Mouse (Mus musculus): ENCODE measurements around the gene Ushbp1.
A peak's percentile ranks its signal among the peaks of the same experiment; 100 is the strongest.
"Not testable (repeated sequence)": the region's sequence is repeated elsewhere in the genome, so short reads cannot be mapped to it uniquely, and the experiment has no call there.

The Ushbp1 gene

DNA sequence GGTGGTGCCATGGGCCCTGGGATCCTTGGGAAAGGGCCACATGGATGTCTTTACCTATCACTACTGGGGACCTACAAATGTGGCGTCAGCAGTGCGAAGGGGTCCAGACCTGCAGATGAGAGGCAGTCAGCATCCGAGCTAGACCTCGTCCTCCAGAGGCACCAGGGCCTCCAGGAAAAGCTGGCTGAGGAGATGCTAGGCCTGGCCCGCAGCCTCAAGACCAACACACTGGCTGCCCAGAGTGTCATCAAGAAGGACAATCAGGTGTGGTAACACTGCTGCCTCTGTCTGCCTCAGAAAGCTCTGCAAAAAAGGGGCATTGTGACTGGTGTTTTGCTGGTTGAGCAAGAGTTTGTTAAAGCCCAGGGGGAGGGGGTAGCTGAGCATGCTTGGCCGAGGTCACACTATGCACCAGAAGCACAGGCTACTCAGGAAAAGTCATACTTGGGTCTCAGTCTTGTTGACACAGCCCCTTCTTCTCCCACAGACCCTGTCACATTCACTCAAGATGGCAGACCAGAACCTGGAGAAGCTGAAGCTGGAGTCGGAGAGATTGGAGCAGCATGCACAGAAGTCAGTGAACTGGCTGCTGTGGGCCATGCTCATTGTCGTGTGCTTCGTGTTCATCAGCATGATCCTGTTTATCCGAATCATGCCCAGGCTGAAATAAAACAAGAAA is 26.4 kb downstream of the Ushbp1 start:
- no peak for DNase-seq (ENCODE audit: low spot score)

DNA sequence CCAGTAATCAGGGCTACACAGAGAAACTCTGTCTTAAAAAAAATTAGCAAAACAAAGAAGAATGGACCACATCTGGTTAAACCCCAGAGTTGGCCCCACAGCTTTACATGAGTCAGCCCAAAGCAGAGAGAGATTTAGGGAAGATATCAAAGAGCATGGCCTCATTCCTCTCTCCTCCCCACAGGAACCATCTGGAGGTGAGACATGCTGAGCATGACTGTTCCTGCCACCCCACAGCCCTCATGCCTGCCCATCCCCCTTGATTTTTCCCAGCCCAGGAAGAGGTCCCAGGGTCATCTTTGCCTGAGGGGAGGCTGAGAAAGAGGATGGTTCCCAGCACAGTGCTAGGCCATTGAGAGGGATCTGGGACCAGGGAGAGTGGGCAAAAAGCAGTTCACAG is 27.2 kb downstream of the Ushbp1 start:
- peak; percentile 72 for DNase-seq (ENCODE audit: low spot score)

DNA sequence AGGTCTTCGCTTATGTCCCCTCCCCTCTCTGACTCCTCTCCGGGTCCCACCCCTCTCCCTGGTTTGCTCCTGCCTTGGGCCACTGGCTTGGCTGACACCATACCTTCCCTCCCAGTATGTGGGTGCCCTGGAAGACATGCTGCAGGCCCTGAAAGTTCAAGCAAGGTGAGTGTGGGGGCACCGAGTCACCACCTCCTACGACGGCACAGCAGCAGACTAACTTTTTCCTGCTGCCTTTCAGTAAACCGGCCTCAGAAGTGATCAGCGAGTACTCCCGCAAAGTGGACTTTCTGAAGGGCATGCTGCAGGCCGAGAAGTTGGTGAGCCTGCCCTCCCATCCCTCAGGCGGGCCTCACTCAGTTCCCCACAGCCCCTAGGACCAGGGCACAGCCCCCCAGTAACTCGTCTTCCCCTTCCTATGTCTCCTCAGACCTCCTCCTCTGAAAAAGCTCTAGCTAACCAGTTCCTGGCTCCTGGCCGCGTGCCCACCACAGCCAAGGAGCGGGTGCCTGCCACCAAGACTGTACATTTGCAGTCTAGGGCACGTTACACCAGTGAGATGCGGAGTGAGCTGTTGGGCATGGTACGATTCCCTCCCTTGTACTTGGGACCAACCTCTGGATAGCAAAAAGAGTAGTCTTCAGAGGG is 27.9 kb downstream of the Ushbp1 start:
- DNase-seq (ENCODE audit: low spot score), result peak; percentile 57

DNA sequence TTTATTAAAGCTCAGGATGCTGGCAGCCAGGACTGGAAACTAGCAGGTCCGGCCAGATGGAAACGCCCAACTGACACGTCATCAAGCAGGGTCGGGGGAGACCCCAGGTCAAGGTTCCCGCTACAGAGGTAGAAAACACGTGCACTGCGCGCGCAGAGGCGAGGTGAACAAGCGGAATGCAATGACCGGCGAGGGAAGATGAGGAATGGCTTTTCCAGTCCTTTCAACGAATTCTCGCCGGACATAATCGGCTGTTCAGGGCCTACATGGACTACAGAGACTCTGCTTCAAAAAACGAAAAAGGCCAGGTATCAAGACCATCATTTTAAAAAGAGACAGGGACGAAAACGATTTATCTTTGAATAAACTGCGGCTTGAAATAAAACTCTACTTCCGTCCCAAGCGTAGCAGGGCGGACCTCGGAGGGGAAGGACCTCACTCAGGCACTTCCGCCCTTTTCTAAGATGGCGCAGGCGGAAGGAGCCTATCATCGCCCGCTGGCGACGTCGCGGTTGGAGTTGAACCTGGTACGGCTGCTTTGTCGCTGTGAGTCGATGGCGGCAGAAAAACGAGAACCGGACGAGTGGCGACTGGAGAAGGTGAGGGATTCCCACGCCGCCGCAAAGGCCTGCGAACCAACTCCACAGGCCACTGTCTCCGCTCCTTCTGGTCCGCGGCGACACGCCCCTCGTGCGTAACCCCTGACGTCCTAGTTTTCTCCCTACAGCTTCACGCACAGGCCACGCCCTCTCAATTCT is 28.7 kb downstream of the Ushbp1 start, which contains the start of gene Use1:
Use1 (plus strand) TSS at position 78 of the 758 bp plus-strand sequence.
- DNase-seq (ENCODE audit: low spot score), result peak; percentile 95

DNA sequence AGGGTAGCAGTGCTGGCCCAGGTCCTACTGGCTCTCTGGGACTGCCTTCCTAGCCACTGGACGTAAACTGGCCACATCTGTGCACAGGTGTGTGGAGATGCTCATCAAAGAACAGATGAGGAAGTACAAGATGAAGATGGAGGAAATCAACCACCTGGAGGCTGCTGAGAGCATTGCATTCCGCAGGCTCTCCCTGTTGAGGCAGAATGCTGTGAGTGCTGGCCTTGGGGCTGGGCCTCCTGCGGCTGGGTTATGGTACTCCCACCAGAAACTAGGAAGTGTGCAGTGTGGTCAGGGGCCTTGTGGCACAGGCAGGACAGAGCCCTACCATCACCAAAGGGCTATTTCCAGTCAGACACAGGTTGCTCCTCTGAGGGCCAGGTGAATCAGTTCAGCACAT is 37.6 kb downstream of the Ushbp1 start:
- DNase-seq (ENCODE audit: low spot score), result no peak

DNA sequence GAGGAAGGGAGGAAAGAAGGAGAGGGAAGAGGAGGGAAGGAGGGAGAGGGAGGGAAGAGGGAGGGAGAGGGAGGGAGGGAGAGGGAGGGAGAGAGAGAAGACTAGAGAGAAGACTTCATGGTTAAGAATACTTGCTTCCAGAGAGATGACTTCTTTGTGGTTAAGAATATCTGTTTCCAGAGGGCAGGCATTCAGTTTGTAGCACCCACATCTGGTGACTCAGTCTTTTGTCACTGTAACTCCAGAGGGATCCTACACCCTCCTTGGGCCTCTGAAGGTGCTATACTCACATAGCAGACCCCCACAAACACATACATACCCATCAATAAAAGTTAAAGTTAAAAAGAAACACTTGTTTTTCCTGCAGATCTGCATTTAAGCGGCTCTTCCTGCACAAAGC is 44.1 kb downstream of the Ushbp1 start:
- no peak for DNase-seq (ENCODE audit: low spot score)

DNA sequence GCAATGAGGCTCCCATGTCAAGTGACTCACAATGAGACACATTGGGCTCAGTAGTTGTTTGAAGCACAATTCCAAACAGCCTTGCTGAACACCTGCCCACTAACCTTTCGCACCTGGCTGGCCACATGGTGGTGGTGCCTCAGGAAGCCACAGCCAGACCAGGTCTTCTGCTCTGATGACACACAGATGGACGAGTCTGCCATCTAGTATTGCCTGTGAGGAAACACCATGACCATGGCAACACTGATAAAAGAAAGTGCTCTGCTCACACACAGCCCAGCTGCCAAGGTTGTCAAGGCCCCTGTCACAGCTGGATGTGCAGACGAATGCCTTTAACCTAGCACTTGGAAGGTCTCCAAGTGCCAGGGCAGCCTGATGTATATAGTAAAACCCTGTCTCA is 44.5 kb downstream of the Ushbp1 start:
- DNase-seq (ENCODE audit: low spot score), result peak; percentile 80

DNA sequence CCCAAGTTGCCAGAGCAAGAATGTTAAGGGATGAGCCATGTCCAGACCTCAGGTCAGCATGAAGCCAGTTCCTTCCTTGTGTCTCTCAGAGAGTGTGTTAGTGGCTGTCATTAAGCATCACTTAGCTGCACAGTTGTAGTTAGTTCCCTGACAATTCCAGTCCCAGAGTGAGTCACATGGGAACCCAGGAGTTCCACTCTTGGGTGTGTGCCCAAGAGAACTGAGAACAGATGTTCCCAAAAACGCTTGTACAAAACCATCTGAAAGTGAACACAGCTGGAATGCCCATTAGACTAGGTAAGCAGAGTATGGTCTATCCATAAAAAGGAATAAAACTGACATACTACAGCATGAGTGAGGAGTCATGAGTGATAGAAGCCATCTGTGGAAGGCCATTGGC is 49.0 kb downstream of the Ushbp1 start:
- no peak for DNase-seq (ENCODE audit: low spot score)

DNA sequence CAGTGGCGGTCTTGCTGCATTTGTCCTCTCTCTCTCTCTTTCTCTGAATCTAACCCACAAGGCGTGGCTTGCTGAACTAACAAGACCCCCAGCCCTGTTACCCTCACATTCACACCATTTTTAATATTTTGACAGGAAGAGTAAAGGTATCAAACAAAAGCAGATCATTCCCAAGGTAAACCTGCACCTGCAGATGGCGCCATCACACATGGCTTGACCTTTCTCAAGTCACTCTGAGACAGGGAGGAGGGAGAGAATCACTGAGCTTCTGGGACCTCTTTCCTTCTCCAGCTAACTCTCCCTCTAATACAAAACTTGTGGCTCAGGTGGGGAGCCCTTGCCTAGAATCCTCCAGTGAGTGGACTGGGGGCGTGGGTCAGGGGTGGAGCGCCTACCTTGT is 55.0 kb downstream of the Ushbp1 start:
- peak; percentile 72 for DNase-seq (ENCODE audit: low spot score)

DNA sequence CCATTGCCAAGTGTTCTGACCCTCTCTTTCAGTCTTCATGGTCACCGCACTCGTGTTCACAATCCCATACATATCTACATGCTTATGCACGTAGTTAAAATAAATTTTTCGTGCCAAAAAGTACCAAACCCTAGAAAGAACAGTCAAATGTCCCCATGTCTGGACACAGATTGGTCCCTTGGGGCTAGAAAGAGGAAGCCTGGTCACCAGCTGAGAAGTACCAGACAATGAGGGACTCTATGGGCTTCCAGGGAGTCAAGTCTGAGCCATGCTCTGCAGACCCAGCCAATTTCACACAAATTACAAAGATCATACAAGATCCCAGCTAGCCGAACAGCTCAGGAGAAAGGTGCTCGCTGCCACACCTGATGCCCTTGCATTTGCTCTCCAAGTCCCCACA is 57.8 kb downstream of the Ushbp1 start:
- not testable (repeated sequence) for DNase-seq (ENCODE audit: low spot score)
